ENCODE assay signal across 17 mouse cellular contexts in the genomic region with DNA sequence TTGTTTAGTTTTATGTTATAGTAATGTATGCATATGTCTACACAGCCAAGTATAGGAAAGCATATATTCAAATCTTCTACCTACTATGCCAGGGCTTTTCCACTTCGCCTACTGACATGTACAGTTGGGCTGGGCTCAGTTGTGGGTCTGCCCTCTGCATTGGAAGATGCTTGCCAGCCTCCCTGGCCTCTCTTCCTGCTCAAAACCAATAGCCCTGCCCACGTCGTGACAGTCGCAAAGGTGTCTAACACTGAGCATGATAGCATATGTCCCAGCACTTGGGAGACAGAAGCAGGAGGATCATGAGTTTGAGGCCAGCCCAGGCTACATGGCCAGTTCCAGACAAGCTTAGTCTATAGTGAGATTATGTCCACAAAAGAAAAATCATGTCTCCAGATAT.
"Had no signal": no experiment of that assay in that cellular context is flagged by ENCODE, and none has a peak within 500 bp of the region (broad histone marks: within the 10 kb centered on the region; RNA-seq: fewer than 3 reads in every experiment).

No protein-coding gene starts in this region.

- H3K27me3 ChIP-seq: lung, embryonic 15.5 days; midbrain, embryonic 12.5 days; neural tube, embryonic 12.5 days; stomach, embryonic 15.5 days had no signal

- H3K36me3 ChIP-seq: lung, embryonic 15.5 days had no signal

- H3K4me3 ChIP-seq: lung, embryonic 15.5 days; megakaryocyte, embryonic 14.5 days; midbrain, embryonic 12.5 days; neural tube, embryonic 12.5 days; stomach, embryonic 15.5 days had no signal

- H3K4me1 ChIP-seq: midbrain, embryonic 12.5 days; neural tube, embryonic 12.5 days; stomach, embryonic 15.5 days had no signal

- H3K9me3 ChIP-seq: lung, embryonic 15.5 days; megakaryocyte, embryonic 14.5 days; midbrain, embryonic 12.5 days; neural tube, embryonic 12.5 days; stomach, embryonic 15.5 days had no signal

- H3K4me2 ChIP-seq: lung, embryonic 15.5 days; midbrain, embryonic 12.5 days; neural tube, embryonic 12.5 days; stomach, embryonic 15.5 days had no signal

- ATAC-seq: liver, postnatal 0 days; lung, postnatal 0 days had no signal

- H3K27ac ChIP-seq: lung, embryonic 15.5 days; macrophage; midbrain, embryonic 12.5 days; neural tube, embryonic 12.5 days; stomach, embryonic 15.5 days; stomach, postnatal 0 days had no signal

- H3K9ac ChIP-seq: liver, postnatal 0 days; lung, embryonic 15.5 days; midbrain, embryonic 12.5 days; neural tube, embryonic 12.5 days; stomach, embryonic 15.5 days had no signal

- DNase-seq: liver, postnatal 0 days; lung, adult 2 months; lung, postnatal 14 days; lung, postnatal 36 days; midbrain, embryonic 14.5 days; right cerebral cortex, postnatal 14 days; thymus, adult 2 months; thymus, postnatal 25 days; thymus, postnatal 4 days had no signal
